Mouse (Mus musculus) neutrophil, adult 59 days (primary cell): ENCODE results near the gene Gba2. TPM values are rescaled to one million over a fixed set of nuclear protein-coding genes. Genes with fewer than 3 reads are reported as not detected.

Experiments
- total RNA-seq, 2 experiments: library from RNA; stranded (reverse); gene quantifications; 1 replicate in 1 of 2; 2 replicates in 1 of 2; pipeline ENCODE4 v1.2.4; 2023

Gene Gba2
- total RNA-seq, result 10 to 100 TPM; 28.4 to 32.8 TPM

GRCm38 (mm10) chr4:43578376-43579204 is at the start of gene Gba2, which contains the start of gene Rgp1:
Gene Gba2, minus strand, starts transcription at chr4:43578873.
Gene Rgp1, plus strand, starts transcription at chr4:43578715.

GRCm38 (mm10) chr4:43584444-43585416 is 6.1 kb upstream of the Gba2 start, which contains the start of gene Msmp:
Gene Msmp, minus strand, starts transcription at chr4:43584494.

GRCm38 (mm10) chr4:43561997-43562768 is 16.5 kb downstream of the Gba2 start, which contains the start of the genes Creb3 and Tln1:
Gene Creb3, plus strand, starts transcription at chr4:43562332.
Gene Tln1, minus strand, starts transcription at chr4:43562691.

Other genes starting within 250 kb of the Gba2 start
- gene Rusc2, start 196.9 kb downstream of the Gba2 start, total RNA-seq, result 1 to 10 TPM; 2.9 to 3.4 TPM
- gene Fam166b, start 149.7 kb downstream of the Gba2 start, total RNA-seq, result not detected
- gene Tesk1, start 136.9 kb downstream of the Gba2 start, total RNA-seq, result 1 to 10 TPM; 5.8 to 8.1 TPM
- 10 to 100 TPM in 1 of 2 experiments, 1 to 10 TPM in 1; 2.2 to 24.5 TPM for gene Cd72, start 124.2 kb downstream of the Gba2 start, total RNA-seq
- gene Sit1, start 95.1 kb downstream of the Gba2 start, total RNA-seq, result under 1 TPM in 1 of 2 experiments, not detected in 1; 0.31 TPM
- gene Ccdc107, start 86.0 kb downstream of the Gba2 start, total RNA-seq, result 1 to 10 TPM; 5.1 to 5.2 TPM
- 10 to 100 TPM; 31.2 to 32.1 TPM for gene Arhgef39, start 79.2 kb downstream of the Gba2 start, total RNA-seq
- 1 to 10 TPM; 1.1 to 2.6 TPM for gene Car9, start 71.9 kb downstream of the Gba2 start, total RNA-seq
- gene Tpm2, start 55.1 kb downstream of the Gba2 start, total RNA-seq, result under 1 TPM; 0.60 to 0.68 TPM
- 10 to 100 TPM; 67.4 to 72.8 TPM for gene Creb3, start 16.5 kb downstream of the Gba2 start, total RNA-seq
- gene Tln1, start 16.2 kb downstream of the Gba2 start, total RNA-seq, result 100 to 1,000 TPM; 547 to 593 TPM
- gene Rgp1, start 158 bp downstream of the Gba2 start, total RNA-seq, result 10 to 100 TPM; 47.1 to 49.4 TPM
- not detected for gene Msmp, start 5.6 kb upstream of the Gba2 start, total RNA-seq
- under 1 TPM; 0.33 to 0.80 TPM for gene Npr2, start 53.1 kb upstream of the Gba2 start, total RNA-seq
- not detected for gene Spag8, start 74.7 kb upstream of the Gba2 start, total RNA-seq
- 10 to 100 TPM in 1 of 2 experiments, 1 to 10 TPM in 1; 8.7 to 10.2 TPM for gene Hint2, start 77.6 kb upstream of the Gba2 start, total RNA-seq
- gene Tmem8b, start 90.1 kb upstream of the Gba2 start, total RNA-seq, result under 1 TPM; 0.60 to 0.66 TPM
- gene Fam221b, start 90.3 kb upstream of the Gba2 start, total RNA-seq, result under 1 TPM in 1 of 2 experiments, not detected in 1; 0.11 TPM
- gene Olfr70, start 121.9 kb upstream of the Gba2 start, total RNA-seq, result not detected
- not detected for gene Olfr71, start 131.4 kb upstream of the Gba2 start, total RNA-seq
- gene Hrct1, start 148.3 kb upstream of the Gba2 start, total RNA-seq, result not detected
- gene Spaar, start 151.2 kb upstream of the Gba2 start, total RNA-seq, result not detected
- not detected for gene Olfr159, start 192.1 kb upstream of the Gba2 start, total RNA-seq
- not detected for gene Olfr156, start 245.0 kb upstream of the Gba2 start, total RNA-seq